Mouse (Mus musculus): ENCODE measurements around the gene Dicer1.

Gene Dicer1

GRCm38 (mm10) chr12:104751814-104752765 is at the start of gene Dicer1:
Gene Dicer1, minus strand, starts transcription at chr12:104751952.
- peak; percentile 96 for DNase-seq

GRCm38 (mm10) chr12:104799365-104799764 is 47.6 kb upstream of the Dicer1 start:
- DNase-seq, result no peak

- no peak for DNase-seq
Measured at GRCm38 (mm10) chr12:104797905-104798304, 46.2 kb upstream of the Dicer1 start.

- no peak for DNase-seq
Measured at GRCm38 (mm10) chr12:104796635-104797378, 45.1 kb upstream of the Dicer1 start.

GRCm38 (mm10) chr12:104794957-104795356 is 43.2 kb upstream of the Dicer1 start:
- DNase-seq, result no peak

GRCm38 (mm10) chr12:104793486-104793885 is 41.7 kb upstream of the Dicer1 start:
- DNase-seq, result no peak

GRCm38 (mm10) chr12:104777603-104778002 is 25.9 kb upstream of the Dicer1 start:
- no peak for DNase-seq

- DNase-seq, result no peak
Measured at GRCm38 (mm10) chr12:104771941-104772340, 20.2 kb upstream of the Dicer1 start.

- no peak for DNase-seq
Measured at GRCm38 (mm10) chr12:104769201-104769785, 17.5 kb upstream of the Dicer1 start.

- no peak for DNase-seq
Measured at GRCm38 (mm10) chr12:104767183-104767582, 15.4 kb upstream of the Dicer1 start.

GRCm38 (mm10) chr12:104765761-104766160 is 14.0 kb upstream of the Dicer1 start:
- DNase-seq, result no peak

- no peak for DNase-seq
Measured at GRCm38 (mm10) chr12:104765116-104765515, 13.4 kb upstream of the Dicer1 start.

- DNase-seq, result no peak
Measured at GRCm38 (mm10) chr12:104763918-104764317, 12.2 kb upstream of the Dicer1 start.

GRCm38 (mm10) chr12:104761411-104761810 is 9.7 kb upstream of the Dicer1 start:
- no peak for DNase-seq

- no peak for DNase-seq
Measured at GRCm38 (mm10) chr12:104758066-104758465, 6.3 kb upstream of the Dicer1 start.

GRCm38 (mm10) chr12:104753686-104754085 is 1.9 kb upstream of the Dicer1 start:
- DNase-seq, result no peak

- peak; percentile 75 for DNase-seq
Measured at GRCm38 (mm10) chr12:104751331-104751813, 380 bp downstream of the Dicer1 start.

GRCm38 (mm10) chr12:104748946-104749345 is 2.8 kb downstream of the Dicer1 start:
- DNase-seq, result no peak

- no peak for DNase-seq
Measured at GRCm38 (mm10) chr12:104747252-104747651, 4.5 kb downstream of the Dicer1 start.

- DNase-seq, result no peak
Measured at GRCm38 (mm10) chr12:104746601-104747000, 5.2 kb downstream of the Dicer1 start.

- DNase-seq, result no peak
Measured at GRCm38 (mm10) chr12:104743687-104744086, 8.1 kb downstream of the Dicer1 start.

- DNase-seq, result no peak
Measured at GRCm38 (mm10) chr12:104742247-104742646, 9.5 kb downstream of the Dicer1 start.
